Mouse (Mus musculus): ENCODE measurements around the gene Tubg2.

- TF ChIP-seq EP300 (optimal IDR thresholded peaks at IDR 0.05) (no peak), CTCF (IDR thresholded peaks at IDR 0.05; ENCODE audit: low read depth) (no peak)
Observed at GRCm38 (mm10) chr11:101180261-101180660, 24.6 kb downstream of the Tubg2 start.

All from stomach, postnatal 0 days (tissue).